Mouse (Mus musculus) small intestine, adult 2 months (tissue): Measurements from ENCODE around the gene Rps18.

ENCODE experiments used
- CTCF ChIP-seq: fragments of 200-500 bp; IDR thresholded peaks from 2 replicates; pipeline ENCODE4 v1.5.1; 2012; ENCODE audit warnings: low read depth, mild to moderate bottlenecking, control low read depth, inconsistent platforms, low read length, moderate library complexity, mixed read lengths; ENCODE audit not compliant: insufficient replicate concordance, insufficient read length; ENCODE audit errors: extremely low read depth
- POLR2A ChIP-seq: fragments of 200-500 bp; IDR thresholded peaks from 2 replicates; pipeline ENCODE4 v1.6.1; 2012; ENCODE audit warnings: low read depth, mild to moderate bottlenecking, control low read depth, inconsistent platforms, low read length, moderate library complexity

GRCm38 (mm10) chr17:33953310-33953709, 2.5 kb downstream of the Rps18 start:
- TF ChIP-seq CTCF (no peak), POLR2A (no peak)
